Mouse (Mus musculus): ENCODE results near the gene Patl2.

DNA sequence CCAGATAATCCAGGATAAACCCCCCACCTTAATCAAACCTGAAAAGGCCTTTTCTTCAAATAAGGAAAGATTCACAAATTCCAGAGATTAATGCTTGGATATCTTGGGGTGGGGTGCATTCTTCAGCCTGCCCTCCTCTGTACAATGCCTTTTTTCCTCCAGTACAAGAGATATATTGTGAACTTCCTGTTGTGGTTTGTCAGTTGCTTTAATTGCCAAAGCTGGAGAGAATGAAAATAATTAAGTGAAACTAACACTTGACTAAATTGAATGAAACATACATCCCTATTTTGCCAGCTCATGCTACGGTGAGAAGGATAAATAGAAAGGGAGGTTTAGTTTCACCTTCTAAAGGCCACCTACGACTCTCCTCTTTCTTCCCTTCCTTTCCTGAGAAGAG is 32.2 kb upstream of the Patl2 start:
- TF ChIP-seq CTCF (IDR thresholded peaks at IDR 0.05; ENCODE audit: low read depth, low read length) (no peak), POLR2A (IDR thresholded peaks at IDR 0.05; ENCODE audit: borderline replicate concordance, low read depth, low read length) (no peak)
